Mouse (Mus musculus) heart, adult 2 months (tissue): ENCODE data around the gene Strada. TPM values are rescaled to one million over a fixed set of nuclear protein-coding genes. Genes with fewer than 3 reads are reported as not detected.

Experiments used
- DNase-seq, 2 experiments: peaks; one replicate each; pipeline ENCODE4 v3.0.0; 2021
- H3K27ac ChIP-seq: fragments of 200-600 bp; 2 replicates; pipeline ENCODE4 v1.8.1; 2022
- H3K27me3 ChIP-seq: fragments of 200-500 bp; 2 replicates; pipeline ENCODE4 v1.6.1; 2012; ENCODE audit warnings: mild to moderate bottlenecking, low read length, inconsistent platforms, mixed read lengths; ENCODE audit not compliant: control insufficient read depth, insufficient read depth
- H3K36me3 ChIP-seq: fragments of 200-500 bp; 2 replicates; pipeline ENCODE4 v1.6.1; 2012; ENCODE audit warnings: low read length, inconsistent platforms; ENCODE audit not compliant: control insufficient read depth, insufficient read depth
- H3K4me1 ChIP-seq: fragments of 200-500 bp; 2 replicates; pipeline ENCODE4 v1.6.1; 2011; ENCODE audit warnings: low read length; ENCODE audit not compliant: control insufficient read depth, insufficient read depth
- H3K4me3 ChIP-seq: fragments of 200-600 bp; 2 replicates; pipeline ENCODE4 v1.8.1; 2022
- H3K79me2 ChIP-seq: fragments of 200-500 bp; replicated peaks from 2 replicates; pipeline ENCODE4 v1.6.1; 2012; ENCODE audit warnings: mild to moderate bottlenecking, inconsistent platforms, low read length, moderate library complexity, mixed read lengths; ENCODE audit not compliant: control insufficient read depth, insufficient read depth
- H3K9ac ChIP-seq: fragments of 200-500 bp; 2 replicates; pipeline ENCODE4 v1.6.1; 2012; ENCODE audit warnings: low read depth, mild to moderate bottlenecking, control low read depth, inconsistent platforms, low read length, mixed read lengths
- CTCF ChIP-seq: fragments of 200-600 bp; IDR thresholded peaks from 2 replicates; pipeline ENCODE4 v1.8.1; 2022; ENCODE audit warnings: antibody characterized with exemption, mild to moderate bottlenecking, moderate library complexity
- EP300 ChIP-seq: fragments of 200-500 bp; IDR thresholded peaks from 2 replicates; pipeline ENCODE4 v1.6.1; 2011; ENCODE audit warnings: low read depth, low read length, control low read depth; ENCODE audit not compliant: insufficient read depth
- POLR2A ChIP-seq: fragments of 200-500 bp; IDR thresholded peaks from 2 replicates; pipeline ENCODE4 v1.6.1; 2011; ENCODE audit warnings: mild to moderate bottlenecking, low read depth, low read length, control low read depth; ENCODE audit not compliant: insufficient read depth
- WGBS: fragments of 180-500 bp; shearing (Covaris S2); methylation state at CpG from one replicate; pipeline ENCODE4 v1.1.7; 2018; 5-methylcytosine and 5-hydroxymethylcytosine counted together
- intact Hi-C: fragments of 180-260 bp; cut with DNase I; formaldehyde crosslinking; loops from one replicate; pipeline ENCODE4 v1.15.1; 2025
- polyA plus RNA-seq: library from polyadenylated mRNA; depleted of rRNA; stranded (reverse); fragments of >200 nt; gene quantifications from 2 replicates; pipeline ENCODE4 v1.2.3, GENCODE M21; 2012
- total RNA-seq, 2 experiments: library from RNA; stranded (reverse); gene quantifications; 2 replicates each; pipeline ENCODE4 v1.2.3; 2021

Strada gene
- total and polyA plus RNA-seq, 3 experiments = 6.2 to 16.9 (median 7.0) TPM

GRCm38 (mm10) chr11:106215927-106216729, 14.2 kb upstream of the Strada start, which contains the start of gene Ccdc47:
TSS of gene Ccdc47 (minus strand) at chr11:106216344.
- H3K27me3 ChIP-seq = no peaks in the 10 kb centered on the region
- TF ChIP-seq CTCF (no peak), EP300 (peak; percentile 77), POLR2A (peak; percentile 89)
- intact Hi-C loops = loop anchor here (1.0 to 2.0 kb wide), 2 partner anchors 23 to 57 kb away; partner anchors contain the start of gene Smarcd2
- peaks cover 7% of the 10 kb centered on the region for H3K4me1 ChIP-seq
- H3K79me2 ChIP-seq = peaks cover 4% of the 10 kb centered on the region
- DNase-seq = peak; percentile 91 to 97
- H3K4me3 ChIP-seq = peak within 1 kb of the TSS; percentile 69
- under 1% methylated on average over 46 of the region's 46 CpGs for WGBS
- H3K36me3 ChIP-seq = peaks cover 14% of the 10 kb centered on the region; the same call in 1 of the 2 replicates
- peak within 1 kb of the TSS; percentile 92 for H3K27ac ChIP-seq
- H3K9ac ChIP-seq = peak within 1 kb of the TSS; percentile 91

- no peak for TF ChIP-seq EP300
- no peak for TF ChIP-seq CTCF
- TF ChIP-seq POLR2A = no peak
Measured at GRCm38 (mm10) chr11:106215450-106215859, 13.5 kb upstream of the Strada start.

GRCm38 (mm10) chr11:106214856-106215255, 12.9 kb upstream of the Strada start:
- peak overlapping the region; percentile 69; the same call in 1 of the 2 replicates for H3K4me3 ChIP-seq
- intact Hi-C loops = no loop called here
- DNase-seq = no peak

More at GRCm38 (mm10) chr11:106215450-106215859, 13.5 kb upstream of the Strada start:
- Histone ChIP-seq H3K36me3 (peaks cover 14% of the 10 kb centered on the region), H3K27me3 (no peaks in the 10 kb centered on the region), H3K9ac (peak overlapping the region; percentile 90; the same call in 1 of the 2 replicates), H3K4me3 (peak overlapping the region; percentile 69), H3K4me1 (peaks cover 7% of the 10 kb centered on the region), H3K79me2 (peaks cover 3% of the 10 kb centered on the region), H3K27ac (peak overlapping the region; percentile 92)
- no peak for DNase-seq
- intact Hi-C loops = no loop called here
- 8% methylated on average over 7 of the region's 7 CpGs for WGBS

GRCm38 (mm10) chr11:106212771-106213170, 10.8 kb upstream of the Strada start:
- no peak for TF ChIP-seq CTCF
- TF ChIP-seq POLR2A = no peak
- no peak for TF ChIP-seq EP300
- intact Hi-C loops = no loop called here
- peaks cover 14% of the 10 kb centered on the region for H3K36me3 ChIP-seq
- 61% methylated on average over 8 of the region's 8 CpGs for WGBS
- H3K4me3 ChIP-seq = no peak overlapping the region
- peak in 1 of 2 experiments; percentile 41 for DNase-seq
- no peak overlapping the region for H3K9ac ChIP-seq
- H3K27me3 ChIP-seq = no peaks in the 10 kb centered on the region
- H3K27ac ChIP-seq = no peak overlapping the region; the same call in 1 of the 2 replicates
- H3K79me2 ChIP-seq = peaks cover 3% of the 10 kb centered on the region
- peaks cover 6% of the 10 kb centered on the region for H3K4me1 ChIP-seq

More at GRCm38 (mm10) chr11:106214856-106215255, 12.9 kb upstream of the Strada start:
- Histone ChIP-seq H3K79me2 (peaks cover 3% of the 10 kb centered on the region), H3K36me3 (peaks cover 14% of the 10 kb centered on the region), H3K4me1 (peaks cover 7% of the 10 kb centered on the region), H3K9ac (no peak overlapping the region), H3K27me3 (no peaks in the 10 kb centered on the region), H3K27ac (no peak overlapping the region)
- WGBS = 81% methylated on average over 5 of the region's 5 CpGs
- TF ChIP-seq POLR2A (no peak), CTCF (no peak), EP300 (no peak)

GRCm38 (mm10) chr11:106201337-106202122, 438 bp downstream of the Strada start:
- no peaks in the 10 kb centered on the region for H3K36me3 ChIP-seq
- no peaks in the 10 kb centered on the region for H3K4me1 ChIP-seq
- H3K27ac ChIP-seq = no peak overlapping the region
- H3K9ac ChIP-seq = no peak overlapping the region
- TF ChIP-seq POLR2A (no peak), CTCF (no peak), EP300 (no peak)
- 78% methylated on average over 19 of the region's 19 CpGs for WGBS
- intact Hi-C loops = no loop called here
- H3K4me3 ChIP-seq = no peak overlapping the region
- DNase-seq = no peak
- H3K27me3 ChIP-seq = no peaks in the 10 kb centered on the region
- H3K79me2 ChIP-seq = 0 out of 2 replicates have a peak, but pooled peaks cover 2% of the 10 kb centered on the region
